Mouse (Mus musculus) embryo, embryonic 9.5 days (tissue): Measurements from ENCODE around the gene Gm21936.
"Not testable (repeated sequence)": the region's sequence is repeated elsewhere in the genome, so short reads cannot be mapped to it uniquely, and the experiment has no call there.

Source experiments
- DNase-seq: peaks from one replicate; pipeline ENCODE4 v3.0.0-alpha.2; 2017; ENCODE audit errors: extremely low spot score

Gene Gm21936

DNA sequence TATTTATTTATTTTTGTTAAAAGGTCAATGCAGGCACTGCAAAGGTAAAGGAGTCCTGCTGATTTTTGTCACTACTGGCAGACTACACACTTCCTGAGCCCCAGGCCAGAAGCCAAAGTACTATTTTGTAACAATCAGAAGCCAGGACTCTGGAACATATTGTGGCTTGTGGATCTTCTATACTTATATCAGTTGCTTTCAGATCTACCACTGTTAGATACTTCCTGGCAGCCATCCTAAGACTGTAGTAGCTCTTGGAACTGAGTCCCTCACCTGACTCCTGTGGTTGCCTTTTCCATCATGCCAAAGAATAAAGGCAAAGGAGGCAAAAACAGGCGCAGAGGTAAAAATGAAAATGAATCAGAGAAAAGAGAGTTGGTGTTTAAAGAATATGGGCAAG, at the start of gene Gm21936:
Gene Gm21936 (plus strand): TSS at position 301 of the 400 bp plus-strand sequence.
- not testable (repeated sequence) for DNase-seq

DNA sequence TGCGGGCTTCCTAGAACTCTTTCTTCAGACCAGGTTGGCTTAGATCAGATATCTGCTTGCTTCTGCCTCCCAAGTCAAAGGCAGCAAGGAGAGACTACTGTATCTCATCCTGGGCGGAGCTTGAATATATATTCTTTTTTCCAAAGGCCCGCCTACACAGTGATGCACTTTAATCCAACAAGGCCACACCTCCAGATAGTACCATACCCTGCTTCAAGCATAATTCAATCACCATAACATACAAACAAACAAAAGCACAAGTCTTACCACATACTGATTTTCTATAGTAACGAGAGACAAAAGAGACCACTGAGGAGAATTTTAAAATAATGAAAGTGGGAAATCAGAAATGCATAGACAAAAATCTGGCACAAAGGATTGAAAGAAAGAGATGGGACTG, 19.7 kb upstream of the Gm21936 start, which contains the start of gene Gm21319:
Gene Gm21319 (minus strand): TSS at position 101 of the 400 bp plus-strand sequence.
- DNase-seq: not testable (repeated sequence)

DNA sequence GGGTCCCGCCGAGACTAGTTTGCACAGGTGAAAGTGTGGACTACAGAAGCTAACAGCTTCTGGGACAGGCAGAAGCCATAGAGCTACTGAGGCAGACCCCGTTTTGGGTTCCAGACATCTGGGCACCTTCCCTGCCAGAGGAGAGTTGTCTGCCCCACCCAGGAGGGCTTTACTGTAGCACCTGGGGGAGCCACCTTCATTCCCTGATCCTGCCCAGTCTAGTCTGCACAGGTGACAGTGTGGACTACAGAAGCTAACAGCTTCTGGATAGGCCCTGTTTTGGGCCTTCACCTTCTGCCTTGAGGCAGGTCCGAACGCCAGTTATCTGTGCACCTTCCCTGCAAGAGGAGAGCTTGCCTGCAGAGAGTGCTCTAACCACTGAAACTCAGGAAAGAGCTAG, 2.7 kb downstream of the Gm21936 start:
- not testable (repeated sequence) for DNase-seq

DNA sequence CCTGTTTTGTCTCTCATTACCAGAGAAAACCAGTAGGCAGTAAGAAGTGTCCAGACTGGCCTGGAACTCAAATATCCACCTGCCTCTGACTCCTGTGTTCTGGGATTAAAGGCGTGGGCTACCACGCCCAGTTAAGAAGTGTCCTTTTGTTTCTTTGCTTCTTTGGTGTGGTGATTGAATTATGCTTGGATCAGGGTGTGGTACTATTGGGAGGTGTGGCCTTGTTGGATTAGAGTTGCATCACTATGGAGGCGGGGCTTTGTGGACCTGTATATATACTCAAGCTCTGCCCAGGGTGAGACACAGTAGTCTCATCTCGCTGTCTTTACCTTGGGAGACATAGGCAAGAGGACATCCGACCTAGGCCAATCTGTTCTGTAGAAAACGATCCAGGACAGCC, 21.0 kb downstream of the Gm21936 start, which contains the start of gene BB287469:
Gene BB287469 (plus strand): TSS at position 301 of the 400 bp plus-strand sequence.
- not testable (repeated sequence) for DNase-seq

DNA sequence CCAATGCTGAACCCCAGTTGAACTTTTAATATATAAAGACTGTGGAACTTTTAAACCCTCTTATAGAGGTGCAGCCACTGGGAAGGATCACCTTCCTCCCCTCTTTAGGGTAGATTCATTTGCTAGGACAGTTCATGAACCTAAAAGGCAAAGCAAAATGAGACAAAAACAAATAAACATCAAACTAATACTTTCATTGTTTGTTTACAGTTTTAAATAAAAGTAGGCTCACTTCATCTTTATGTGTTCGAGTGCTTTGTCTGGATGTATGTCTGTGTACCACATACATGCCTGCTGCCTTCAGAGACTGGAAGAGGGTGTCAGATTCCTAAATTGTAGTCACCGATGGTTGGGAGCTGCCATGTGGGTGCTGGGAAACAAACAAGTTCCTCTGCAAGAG, 46.9 kb downstream of the Gm21936 start, which contains the start of gene Gm2001:
Gene Gm2001 (minus strand): TSS at position 101 of the 400 bp plus-strand sequence.
- not testable (repeated sequence) for DNase-seq
